Mouse (Mus musculus): Measurements from ENCODE around the gene Magi2. TPM values are rescaled to one million over a fixed set of nuclear protein-coding genes. Genes with fewer than 3 reads are reported as not detected.

Magi2 gene
- polyA plus RNA-seq, 1 experiment from 2014 or later = 1.7 TPM

GRCm38 (mm10) chr5:19964113-19964512, 737.3 kb downstream of the Magi2 start:
- H3K4me2 ChIP-seq = no peak overlapping the region
- no peak overlapping the region for H3K27ac ChIP-seq (ENCODE audit: low read depth, low read length)
- H3K4me3 ChIP-seq (ENCODE audit: low read depth, low read length) = no peak overlapping the region
- H3K9me3 ChIP-seq (ENCODE audit: control insufficient read depth, low read length) = no peaks in the 10 kb centered on the region
- 82% methylated on average over 1 of the region's 1 CpGs for WGBS
- H3K4me1 ChIP-seq (replicated peaks; ENCODE audit: control insufficient read depth, insufficient read depth, low read length) = no peaks in the 10 kb centered on the region
- H3K9ac ChIP-seq (ENCODE audit: low read depth, low read length) = no peak overlapping the region
- H3K27me3 ChIP-seq (replicated peaks; ENCODE audit: control insufficient read depth, insufficient read depth, low read length) = no peaks in the 10 kb centered on the region
- ATAC-seq (replicated peaks; ENCODE audit: low FRiP score) = no peak
- DNase-seq (ENCODE audit: low spot score) = no peak
- no peaks in the 10 kb centered on the region for H3K36me3 ChIP-seq (ENCODE audit: control insufficient read depth, insufficient read depth, low read length)

DNA sequence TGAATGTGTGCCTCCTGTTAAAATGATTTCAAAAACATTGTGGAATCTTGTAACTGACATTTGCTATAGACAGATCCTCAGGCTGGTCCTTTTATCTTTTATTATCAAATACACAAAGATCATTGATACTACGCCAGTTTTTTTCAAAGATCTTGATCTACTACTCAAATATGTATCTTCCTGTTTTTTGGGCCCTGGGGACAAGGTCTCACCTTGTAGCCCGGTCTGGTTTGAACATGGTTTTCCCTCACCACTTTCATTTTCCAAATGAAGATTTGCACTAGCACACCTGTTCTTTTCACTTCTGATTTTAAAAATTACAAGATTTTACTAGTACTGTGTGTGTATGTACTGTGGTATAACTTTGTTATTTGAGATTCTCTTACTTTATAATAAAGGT, 745.9 kb downstream of the Magi2 start:
- Histone ChIP-seq H3K4me3 (ENCODE audit: low read depth, low read length) (no peak overlapping the region), H3K9me3 (ENCODE audit: control insufficient read depth, low read length) (no peaks in the 10 kb centered on the region), H3K27ac (ENCODE audit: low read depth, low read length) (no peak overlapping the region), H3K4me1 (replicated peaks; ENCODE audit: control insufficient read depth, insufficient read depth, low read length) (no peaks in the 10 kb centered on the region), H3K4me2 (no peak overlapping the region), H3K36me3 (ENCODE audit: control insufficient read depth, insufficient read depth, low read length) (no peaks in the 10 kb centered on the region), H3K27me3 (replicated peaks; ENCODE audit: control insufficient read depth, insufficient read depth, low read length) (no peaks in the 10 kb centered on the region), H3K9ac (ENCODE audit: low read depth, low read length) (no peak overlapping the region)
- no peak for DNase-seq (ENCODE audit: low spot score)
- WGBS = 72% methylated on average over 2 of the region's 2 CpGs
- ATAC-seq (replicated peaks; ENCODE audit: low FRiP score) = no peak

GRCm38 (mm10) chr5:19973852-19974251, 747.0 kb downstream of the Magi2 start:
- H3K27ac ChIP-seq (ENCODE audit: low read depth, low read length) = no peak overlapping the region
- 78% methylated on average over 3 of the region's 3 CpGs for WGBS

DNA sequence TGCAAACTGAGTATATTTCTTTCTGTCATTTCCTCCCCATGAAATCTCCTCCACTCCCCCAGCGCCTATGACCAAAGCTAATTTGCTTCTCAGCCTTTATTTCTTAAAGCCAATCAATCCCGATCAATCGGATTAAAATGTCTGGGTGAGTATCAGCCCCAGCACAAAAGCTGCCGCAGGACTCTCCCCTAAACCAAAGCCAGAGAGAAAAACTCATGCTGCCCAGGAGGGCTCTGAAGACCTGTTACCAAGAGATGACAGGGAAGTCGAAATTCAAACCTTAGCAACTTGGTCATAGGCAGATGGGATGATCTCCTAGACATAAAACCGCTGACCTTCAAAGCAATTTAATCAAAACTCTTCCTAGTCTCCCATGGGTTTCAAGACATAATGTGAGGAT, 754.7 kb downstream of the Magi2 start:
- Histone ChIP-seq H3K36me3 (ENCODE audit: control insufficient read depth, insufficient read depth, low read length) (no peaks in the 10 kb centered on the region), H3K27me3 (replicated peaks; ENCODE audit: control insufficient read depth, insufficient read depth, low read length) (no peaks in the 10 kb centered on the region), H3K4me1 (replicated peaks; ENCODE audit: control insufficient read depth, insufficient read depth, low read length) (no peaks in the 10 kb centered on the region), H3K4me3 (ENCODE audit: low read depth, low read length) (no peak overlapping the region), H3K9ac (ENCODE audit: low read depth, low read length) (no peak overlapping the region), H3K4me2 (no peak overlapping the region), H3K27ac (ENCODE audit: low read depth, low read length) (no peak overlapping the region), H3K9me3 (ENCODE audit: control insufficient read depth, low read length) (no peaks in the 10 kb centered on the region)
- ATAC-seq (replicated peaks; ENCODE audit: low FRiP score) (no peak), DNase-seq (ENCODE audit: low spot score) (no peak)
- 79% methylated on average over 6 of the region's 6 CpGs for WGBS

More at GRCm38 (mm10) chr5:19973852-19974251, 747.0 kb downstream of the Magi2 start:
- no peaks in the 10 kb centered on the region for H3K27me3 ChIP-seq (replicated peaks; ENCODE audit: control insufficient read depth, insufficient read depth, low read length)
- no peaks in the 10 kb centered on the region for H3K9me3 ChIP-seq (ENCODE audit: control insufficient read depth, low read length)
- no peaks in the 10 kb centered on the region for H3K36me3 ChIP-seq (ENCODE audit: control insufficient read depth, insufficient read depth, low read length)
- H3K4me1 ChIP-seq (replicated peaks; ENCODE audit: control insufficient read depth, insufficient read depth, low read length) = no peaks in the 10 kb centered on the region
- no peak overlapping the region for H3K4me2 ChIP-seq
- no peak overlapping the region for H3K9ac ChIP-seq (ENCODE audit: low read depth, low read length)
- DNase-seq (ENCODE audit: low spot score) = no peak
- ATAC-seq (replicated peaks; ENCODE audit: low FRiP score) = no peak
- H3K4me3 ChIP-seq (ENCODE audit: low read depth, low read length) = no peak overlapping the region

- Histone ChIP-seq H3K4me1 (replicated peaks; ENCODE audit: control insufficient read depth, insufficient read depth, low read length) (no peaks in the 10 kb centered on the region), H3K4me2 (no peak overlapping the region), H3K27me3 (replicated peaks; ENCODE audit: control insufficient read depth, insufficient read depth, low read length) (no peaks in the 10 kb centered on the region), H3K36me3 (ENCODE audit: control insufficient read depth, insufficient read depth, low read length) (no peaks in the 10 kb centered on the region), H3K9me3 (ENCODE audit: control insufficient read depth, low read length) (no peaks in the 10 kb centered on the region), H3K9ac (ENCODE audit: low read depth, low read length) (no peak overlapping the region), H3K4me3 (ENCODE audit: low read depth, low read length) (no peak overlapping the region), H3K27ac (ENCODE audit: low read depth, low read length) (no peak overlapping the region)
- no peak for ATAC-seq (replicated peaks; ENCODE audit: low FRiP score)
- DNase-seq (ENCODE audit: low spot score) = no peak
- WGBS = 71% methylated on average over 3 of the region's 3 CpGs
Measured at GRCm38 (mm10) chr5:19982031-19982430, 755.2 kb downstream of the Magi2 start.

DNA sequence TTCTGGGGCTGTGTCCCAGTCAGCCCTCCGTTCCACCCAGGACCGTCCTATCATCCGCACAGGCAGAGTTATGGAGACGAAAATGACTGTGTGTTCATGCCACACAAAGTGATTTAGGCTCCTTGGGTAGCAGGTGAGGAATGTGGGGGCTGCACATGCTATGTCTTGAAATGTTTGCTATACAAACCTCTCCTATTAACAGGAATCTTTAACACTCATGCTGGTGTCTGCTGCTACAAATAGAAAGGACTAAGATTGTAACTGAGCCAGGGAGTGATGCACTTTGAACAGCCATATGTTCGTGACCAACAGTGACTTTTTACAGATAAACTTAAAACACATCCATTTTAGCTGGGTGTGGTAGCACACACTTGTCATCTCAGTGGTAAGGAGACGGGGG, 772.6 kb downstream of the Magi2 start:
- ATAC-seq (replicated peaks; ENCODE audit: low FRiP score) = no peak
- H3K4me1 ChIP-seq (replicated peaks; ENCODE audit: control insufficient read depth, insufficient read depth, low read length) = no peaks in the 10 kb centered on the region
- 76% methylated on average over 6 of the region's 6 CpGs for WGBS

DNA sequence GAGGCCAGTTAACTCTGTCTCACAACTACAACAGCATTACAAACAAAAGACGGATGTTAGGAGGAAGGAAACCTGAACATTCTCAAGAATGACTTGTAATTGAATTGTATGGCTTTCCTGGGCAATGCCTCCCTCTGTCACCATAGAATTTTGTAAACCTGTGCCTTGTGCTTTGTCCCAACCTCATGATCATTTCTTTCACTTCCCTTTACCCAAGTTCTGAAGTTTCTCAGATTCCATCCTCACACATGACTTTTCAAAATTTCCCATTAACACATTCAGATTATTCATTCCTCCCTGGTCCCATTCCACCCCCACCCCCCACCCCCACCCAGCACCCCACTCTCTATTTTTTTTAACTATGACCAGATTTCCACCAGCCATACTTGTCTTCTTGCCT, 773.1 kb downstream of the Magi2 start:
- Histone ChIP-seq H3K27me3 (replicated peaks; ENCODE audit: control insufficient read depth, insufficient read depth, low read length) (no peaks in the 10 kb centered on the region), H3K36me3 (ENCODE audit: control insufficient read depth, insufficient read depth, low read length) (no peaks in the 10 kb centered on the region), H3K4me1 (replicated peaks; ENCODE audit: control insufficient read depth, insufficient read depth, low read length) (no peaks in the 10 kb centered on the region), H3K4me2 (no peak overlapping the region), H3K9ac (ENCODE audit: low read depth, low read length) (no peak overlapping the region), H3K9me3 (ENCODE audit: control insufficient read depth, low read length) (no peaks in the 10 kb centered on the region), H3K27ac (ENCODE audit: low read depth, low read length) (no peak overlapping the region), H3K4me3 (ENCODE audit: low read depth, low read length) (no peak overlapping the region)
- no peak for ATAC-seq (replicated peaks; ENCODE audit: low FRiP score)
- DNase-seq (ENCODE audit: low spot score) = no peak
- WGBS = 58% methylated on average over 1 of the region's 1 CpGs

More for the DNA sequence above, 772.6 kb downstream of the Magi2 start:
- no peaks in the 10 kb centered on the region for H3K27me3 ChIP-seq (replicated peaks; ENCODE audit: control insufficient read depth, insufficient read depth, low read length)
- H3K27ac ChIP-seq (ENCODE audit: low read depth, low read length) = no peak overlapping the region
- no peaks in the 10 kb centered on the region for H3K36me3 ChIP-seq (ENCODE audit: control insufficient read depth, insufficient read depth, low read length)
- no peaks in the 10 kb centered on the region for H3K9me3 ChIP-seq (ENCODE audit: control insufficient read depth, low read length)
- no peak overlapping the region for H3K4me3 ChIP-seq (ENCODE audit: low read depth, low read length)
- no peak overlapping the region for H3K4me2 ChIP-seq
- no peak for DNase-seq (ENCODE audit: low spot score)
- H3K9ac ChIP-seq (ENCODE audit: low read depth, low read length) = no peak overlapping the region

DNA sequence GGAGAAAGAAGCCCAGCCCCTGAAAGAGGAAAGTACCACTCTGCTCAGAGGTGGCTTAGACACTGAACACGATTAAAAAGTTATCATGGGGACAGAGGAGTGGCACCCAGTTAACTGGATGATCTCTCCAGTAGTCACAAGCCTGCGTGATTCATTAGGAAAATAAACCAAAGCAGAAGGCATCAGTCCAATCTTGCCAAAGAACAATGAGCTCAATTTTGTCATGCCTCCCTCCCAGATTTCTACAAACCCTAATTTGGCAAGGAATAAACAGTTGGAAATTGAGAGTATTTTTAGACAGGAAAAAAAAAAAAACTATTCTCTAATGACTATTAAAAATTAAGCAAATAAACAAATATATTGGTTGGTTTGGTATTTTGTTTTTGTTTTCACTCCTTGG, 779.8 kb downstream of the Magi2 start:
- H3K36me3 ChIP-seq (ENCODE audit: control insufficient read depth, insufficient read depth, low read length) = no peaks in the 10 kb centered on the region
- ATAC-seq (replicated peaks; ENCODE audit: low FRiP score) = no peak
- no peak overlapping the region for H3K9ac ChIP-seq (ENCODE audit: low read depth, low read length)
- no peak overlapping the region for H3K27ac ChIP-seq (ENCODE audit: low read depth, low read length)
- H3K4me2 ChIP-seq = no peak overlapping the region
- WGBS = 72% methylated on average over 2 of the region's 2 CpGs
- H3K27me3 ChIP-seq (replicated peaks; ENCODE audit: control insufficient read depth, insufficient read depth, low read length) = no peaks in the 10 kb centered on the region
- H3K4me3 ChIP-seq (ENCODE audit: low read depth, low read length) = no peak overlapping the region
- H3K4me1 ChIP-seq (replicated peaks; ENCODE audit: control insufficient read depth, insufficient read depth, low read length) = no peaks in the 10 kb centered on the region
- no peaks in the 10 kb centered on the region for H3K9me3 ChIP-seq (ENCODE audit: control insufficient read depth, low read length)
- DNase-seq (ENCODE audit: low spot score) = no peak

- Histone ChIP-seq H3K36me3 (ENCODE audit: control insufficient read depth, insufficient read depth, low read length) (no peaks in the 10 kb centered on the region), H3K27me3 (replicated peaks; ENCODE audit: control insufficient read depth, insufficient read depth, low read length) (no peaks in the 10 kb centered on the region), H3K9me3 (ENCODE audit: control insufficient read depth, low read length) (no peaks in the 10 kb centered on the region), H3K4me3 (ENCODE audit: low read depth, low read length) (no peak overlapping the region), H3K4me2 (no peak overlapping the region), H3K27ac (ENCODE audit: low read depth, low read length) (no peak overlapping the region), H3K9ac (ENCODE audit: low read depth, low read length) (no peak overlapping the region), H3K4me1 (replicated peaks; ENCODE audit: control insufficient read depth, insufficient read depth, low read length) (no peaks in the 10 kb centered on the region)
- DNase-seq (ENCODE audit: low spot score) (no peak), ATAC-seq (replicated peaks; ENCODE audit: low FRiP score) (no peak)
- WGBS = 80% methylated on average over 8 of the region's 8 CpGs
Measured at GRCm38 (mm10) chr5:20007246-20007645, 780.4 kb downstream of the Magi2 start.
